Mouse (Mus musculus) testis, adult 2 months (tissue): ENCODE results near the gene 9130213A22Rik.

Experiments
- CTCF ChIP-seq: fragments of 200-500 bp; IDR thresholded peaks from 2 replicates; pipeline ENCODE4 v1.5.1; 2012; ENCODE audit warnings: low read depth, mild to moderate bottlenecking, inconsistent platforms, low read length, moderate library complexity; ENCODE audit not compliant: control insufficient read depth, insufficient read depth, insufficient replicate concordance
- POLR2A ChIP-seq: fragments of 200-500 bp; IDR thresholded peaks from 2 replicates; pipeline ENCODE4 v1.6.1; 2012; ENCODE audit warnings: low read depth, mild to moderate bottlenecking, inconsistent platforms, low read length, moderate library complexity; ENCODE audit not compliant: control insufficient read depth

- TF ChIP-seq CTCF (no peak), POLR2A (no peak)
Observed at GRCm38 (mm10) chr11:69089616-69090290, 32.6 kb downstream of the 9130213A22Rik start.
